Mouse (Mus musculus) embryonic stem cell, embryonic (primary cell): ENCODE measurements around the gene Csk.

ENCODE experiments used
- CTCF ChIA-PET, 4 experiments: fragments of 300-600 bp in 2 of 4; fragments of 350-600 bp in 2 of 4; sonication (Branson Sonifier 250); formaldehyde crosslinking; loops; one replicate each; lab custom pipeline; 2022; ENCODE audit warnings: inconsistent platforms in 2 of 4; lab: Charles Lee
- POLR2A ChIA-PET, 4 experiments: fragments of 300-600 bp in 2 of 4; fragments of 350-600 bp in 2 of 4; sonication (Branson Sonifier 250); formaldehyde crosslinking; loops; one replicate each; lab custom pipeline; 2022; ENCODE audit warnings: antibody characterized with exemption in 4 of 4, inconsistent platforms in 1 of 4; lab: Charles Lee

Csk gene

DNA sequence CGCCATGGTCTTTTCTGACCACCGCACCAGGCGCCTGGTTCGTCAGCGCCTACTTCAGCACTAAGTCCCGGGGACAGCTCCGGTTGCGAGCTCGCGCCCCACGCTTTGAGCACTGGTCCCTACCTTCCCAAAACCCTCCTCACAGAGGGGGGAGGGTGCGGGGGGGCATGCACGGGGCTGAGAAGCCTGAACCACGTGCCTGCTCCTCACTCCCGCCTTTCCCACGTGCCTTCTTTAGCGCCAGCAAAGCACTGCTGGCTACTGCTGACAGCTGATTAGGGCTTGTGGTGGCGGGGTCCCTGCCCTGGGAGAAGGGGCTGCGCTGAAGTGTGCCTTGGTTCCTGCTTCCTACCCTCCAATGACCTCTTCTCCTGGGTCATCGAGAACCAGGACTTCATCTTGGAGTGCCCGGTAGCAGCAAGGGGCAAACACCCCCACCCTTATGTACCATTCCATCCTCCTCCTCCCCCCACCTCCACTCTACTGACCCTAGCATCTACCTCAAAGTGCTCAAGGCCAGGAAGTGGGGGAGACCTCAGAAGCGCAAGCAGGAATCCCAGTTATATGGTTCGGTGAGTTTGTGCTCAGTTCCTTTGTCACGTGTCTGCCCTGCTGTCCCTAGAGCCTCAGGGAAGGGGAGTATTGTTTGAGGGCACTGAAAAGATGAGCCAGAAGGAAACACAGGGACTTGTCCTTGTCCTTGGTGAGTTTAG is 47.1 kb downstream of the Csk start, which contains the start of gene Cplx3:
TSS of gene Cplx3 (minus strand) at position 143 of the 713 bp plus-strand sequence.
- CTCF ChIA-PET = interaction anchor here in 3 of 4 experiments (0.6 to 1.9 kb wide), 9 partner anchors 17 to 471 kb away, joined by 3 to 11 read pairs (median 5); partner anchors contain the start of gene Ulk3 (in 1 of the 3)
- POLR2A ChIA-PET = interaction anchor here in 3 of 4 experiments (0.6 to 1.4 kb wide), 7 partner anchors 12 to 1537 kb away, joined by 3 to 5 read pairs (median 3); partner anchors contain the start of genes Cox5a (in 1 of the 3), Sema7a (in 1 of the 3), Snupn (in 1 of the 3) and Ulk3 (in 1 of the 3)

DNA sequence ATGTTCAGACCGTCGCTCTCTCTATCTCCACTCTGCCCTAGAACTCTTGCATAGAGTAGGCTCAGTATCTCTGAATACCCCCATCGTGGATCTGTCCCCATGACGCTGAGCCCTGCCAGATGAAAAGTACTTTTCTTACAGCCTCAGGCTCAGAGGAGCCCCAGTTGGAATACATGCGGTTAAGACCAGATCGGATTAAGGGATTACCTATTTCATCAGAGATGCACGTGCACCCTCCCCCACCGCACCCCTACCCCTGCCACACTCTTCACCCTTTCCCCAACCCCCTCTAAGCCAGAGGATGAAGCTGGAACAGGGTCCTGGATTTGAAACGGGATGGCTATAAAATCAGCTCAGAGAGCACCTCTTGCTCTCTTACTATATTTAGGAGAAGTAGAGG is 47.9 kb downstream of the Csk start:
- ChIA-PET POLR2A (interaction anchor here in 3 of 4 experiments (0.6 to 1.4 kb wide), 7 partner anchors 13 to 655 kb away, joined by 3 to 5 read pairs (median 3); partner anchors contain the start of genes Cox5a (in 1 of the 3), Rpp25 (in 1 of the 3), Sema7a (in 1 of the 3) and Snupn (in 1 of the 3)), CTCF (interaction anchor here in 3 of 4 experiments (0.6 to 1.9 kb wide), 9 partner anchors 16 to 470 kb away, joined by 3 to 11 read pairs (median 5); partner anchors contain the start of gene Ulk3 (in 1 of the 3))

DNA sequence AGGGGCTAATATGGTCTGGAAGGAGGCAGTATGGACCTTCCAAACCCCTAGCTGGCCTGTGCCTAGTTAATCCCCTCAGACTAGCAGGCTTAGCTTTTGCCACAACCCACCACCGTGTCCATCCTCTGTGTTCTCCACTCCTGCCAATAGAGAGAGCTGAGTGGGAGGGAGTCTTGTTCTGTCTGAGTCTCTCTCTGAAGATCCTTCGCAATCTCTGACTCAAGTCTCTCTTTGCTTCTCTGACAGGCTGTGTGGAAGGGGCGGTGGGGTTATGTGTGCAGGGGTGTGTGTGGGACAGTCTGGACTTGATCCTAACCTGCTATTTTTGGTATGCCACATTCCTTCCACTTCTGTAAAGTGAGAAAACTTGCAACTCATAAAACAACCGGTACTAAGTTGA is 48.6 kb downstream of the Csk start:
- ChIA-PET CTCF (interaction anchor here in 3 of 4 experiments (1.0 to 1.9 kb wide), 3 partner anchors 25 to 155 kb away, joined by 3 to 11 read pairs (median 6); no protein-coding TSS in a partner anchor), POLR2A (interaction anchor here in 1 of 4 experiments (1.2 kb wide), 1 partner anchor 101 kb away, joined by 4 read pairs; the partner anchor contains the start of gene Rpp25)

DNA sequence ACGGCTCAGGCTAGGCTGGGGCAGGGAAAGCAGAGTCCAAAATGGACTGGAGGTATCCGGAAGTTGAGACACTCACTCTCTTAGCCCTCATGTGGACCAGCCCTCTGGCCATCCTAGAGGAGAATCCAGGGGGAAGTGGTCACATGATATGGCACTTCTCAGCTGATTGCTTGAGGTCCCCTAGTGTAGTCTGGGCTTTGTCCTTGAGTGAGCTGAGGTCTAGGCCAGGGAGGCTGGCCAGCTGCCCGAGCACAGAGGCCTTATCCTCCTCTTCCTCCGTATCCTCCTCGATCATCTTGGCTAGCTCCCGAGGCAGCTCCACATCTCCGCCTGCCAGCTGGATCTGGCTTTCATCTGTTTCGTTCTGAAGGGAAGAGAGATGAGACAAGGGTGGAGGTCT is 51.3 kb downstream of the Csk start:
- ChIA-PET POLR2A (interaction anchor here in 2 of 4 experiments (0.6 to 1.1 kb wide), 2 partner anchors 11 to 1754 kb away, joined by 3 to 4 read pairs; no protein-coding TSS in a partner anchor), CTCF (interaction anchor here (0.6 to 1.2 kb wide), 5 partner anchors 8 to 1026 kb away, joined by 3 to 4 read pairs (median 3); no protein-coding TSS in a partner anchor)

DNA sequence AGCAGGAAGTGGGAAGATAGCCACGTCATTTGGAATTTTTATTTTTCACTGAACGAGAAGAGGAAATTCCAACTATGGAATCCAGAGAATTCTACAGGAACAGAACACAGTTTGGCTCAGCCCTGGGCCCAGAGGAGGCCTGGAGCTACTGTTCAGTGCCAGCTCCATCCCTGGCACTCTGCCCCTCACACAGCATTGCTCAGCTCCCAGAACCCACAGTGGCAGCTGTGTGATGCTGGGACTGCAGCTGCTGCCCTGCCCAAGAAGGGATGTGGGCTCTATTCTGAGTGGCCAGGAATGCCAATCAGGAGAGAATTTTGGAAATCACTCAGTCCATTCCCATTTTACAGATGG is 52.1 kb downstream of the Csk start:
- ChIA-PET POLR2A (no interaction called here), CTCF (interaction anchor here in 1 of 4 experiments (1.1 kb wide), 1 partner anchor 28 kb away, joined by 3 read pairs; no protein-coding TSS in a partner anchor)

DNA sequence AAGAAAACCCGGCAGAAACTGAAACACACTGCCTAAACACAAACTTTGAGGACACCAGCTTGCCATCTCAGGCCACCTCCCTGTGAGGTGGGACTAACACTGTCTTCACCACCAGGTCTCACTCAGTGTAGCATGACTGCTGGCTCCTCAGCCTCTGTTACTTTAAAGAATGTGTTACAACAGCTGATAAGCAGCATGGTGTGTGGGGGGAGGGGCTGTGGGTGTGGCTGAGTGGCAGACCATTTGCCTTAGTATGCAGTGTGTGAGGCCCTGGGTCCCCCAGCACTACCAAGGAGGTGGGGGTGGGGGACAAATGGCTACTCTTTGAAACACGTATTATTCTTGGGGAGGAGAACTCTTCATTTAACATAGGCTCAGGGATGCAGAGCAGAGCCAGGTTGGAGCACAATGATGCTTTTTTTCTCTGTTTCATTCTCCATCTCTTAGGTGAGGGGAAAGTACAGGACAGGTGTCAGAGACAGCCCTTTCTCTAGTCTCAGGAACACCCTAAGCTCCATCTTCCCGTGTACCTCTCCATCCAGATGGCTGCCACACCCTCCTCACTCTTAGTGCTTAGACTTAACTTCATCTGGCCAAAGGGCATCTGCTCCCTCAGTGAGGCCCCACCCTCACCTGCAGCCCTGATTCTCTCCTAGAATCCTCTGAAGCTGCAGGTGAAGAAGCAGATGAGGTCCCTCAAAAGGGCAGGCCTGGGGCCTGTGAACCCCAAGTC is 52.6 kb downstream of the Csk start:
- CTCF ChIA-PET = interaction anchor here in 3 of 4 experiments (0.6 to 1.1 kb wide), 3 partner anchors 10 to 59 kb away, joined by 3 to 7 read pairs (median 4); no protein-coding TSS in a partner anchor

DNA sequence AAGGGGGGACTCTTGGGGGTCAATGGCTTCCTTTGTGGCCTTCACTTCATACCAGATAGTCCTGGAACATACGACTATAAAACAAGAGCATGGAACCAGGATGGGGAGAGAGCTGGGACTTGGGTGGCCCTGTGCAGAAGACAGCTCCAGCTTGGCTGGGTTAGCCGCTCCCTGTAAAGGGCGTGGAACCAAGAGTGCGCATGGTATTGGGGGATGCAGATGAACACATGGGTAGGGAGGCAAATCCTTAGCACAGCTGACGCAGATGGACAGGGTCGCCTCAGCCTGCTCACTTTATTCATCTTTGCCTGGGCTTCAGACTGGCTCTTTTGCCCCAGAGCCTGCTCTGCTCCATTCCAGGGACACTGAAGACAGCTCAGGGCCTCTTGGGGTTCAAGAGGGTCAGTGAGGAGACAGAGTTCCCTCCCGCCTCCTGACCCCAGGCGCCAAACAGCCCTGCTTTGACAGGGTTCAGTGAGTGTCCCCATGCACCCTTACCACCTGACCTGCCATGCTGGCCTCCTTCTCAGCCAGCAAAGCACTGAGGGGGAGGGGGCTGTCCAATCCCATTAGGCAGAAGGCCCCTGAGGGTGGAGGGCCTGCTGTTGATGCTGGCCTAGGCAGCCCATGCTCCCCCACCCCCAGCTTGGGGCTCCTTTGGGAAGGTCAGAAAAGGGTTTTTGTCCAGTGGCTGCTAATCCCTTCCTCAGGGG is 54.4 kb downstream of the Csk start:
- CTCF ChIA-PET = no interaction called here

More for the DNA sequence above, 52.6 kb downstream of the Csk start:
- POLR2A ChIA-PET = interaction anchor here in 2 of 4 experiments (0.6 to 1.5 kb wide), 5 partner anchors 9 to 353 kb away, joined by 3 to 4 read pairs (median 3); no protein-coding TSS in a partner anchor

DNA sequence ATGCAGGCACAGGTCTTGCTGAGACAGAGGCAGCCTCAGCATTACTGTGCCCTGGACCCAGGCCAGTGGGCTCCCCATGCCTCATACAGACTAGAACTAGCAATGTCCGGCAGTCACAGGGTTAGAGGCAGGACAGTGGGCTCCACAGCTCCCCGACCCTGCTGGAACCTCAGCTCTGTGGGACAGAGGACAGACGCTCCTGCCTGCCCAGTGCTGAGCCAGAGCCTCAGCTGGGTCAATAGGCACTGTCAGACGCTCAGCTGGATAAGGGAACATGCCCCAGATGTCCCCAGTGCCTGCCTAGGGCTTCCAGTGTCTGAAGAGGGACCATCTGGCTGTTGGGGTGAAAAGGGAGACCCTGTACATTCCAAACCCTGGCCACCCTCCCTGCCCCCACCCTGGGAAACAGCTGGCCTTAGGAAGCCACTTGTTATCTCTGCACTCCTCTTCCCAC is 55.5 kb downstream of the Csk start:
- ChIA-PET CTCF (interaction anchor here in 1 of 4 experiments (0.7 kb wide), 1 partner anchor 19 kb away, joined by 8 read pairs; no protein-coding TSS in a partner anchor), POLR2A (interaction anchor here in 3 of 4 experiments (0.6 to 1.0 kb wide), 3 partner anchors 19 to 1432 kb away, joined by 3 to 5 read pairs (median 3); no protein-coding TSS in a partner anchor)

More for the DNA sequence above, 54.4 kb downstream of the Csk start:
- POLR2A ChIA-PET = interaction anchor here in 2 of 4 experiments (0.6 to 1.5 kb wide), 3 partner anchors 9 to 661 kb away, joined by 3 read pairs; no protein-coding TSS in a partner anchor

DNA sequence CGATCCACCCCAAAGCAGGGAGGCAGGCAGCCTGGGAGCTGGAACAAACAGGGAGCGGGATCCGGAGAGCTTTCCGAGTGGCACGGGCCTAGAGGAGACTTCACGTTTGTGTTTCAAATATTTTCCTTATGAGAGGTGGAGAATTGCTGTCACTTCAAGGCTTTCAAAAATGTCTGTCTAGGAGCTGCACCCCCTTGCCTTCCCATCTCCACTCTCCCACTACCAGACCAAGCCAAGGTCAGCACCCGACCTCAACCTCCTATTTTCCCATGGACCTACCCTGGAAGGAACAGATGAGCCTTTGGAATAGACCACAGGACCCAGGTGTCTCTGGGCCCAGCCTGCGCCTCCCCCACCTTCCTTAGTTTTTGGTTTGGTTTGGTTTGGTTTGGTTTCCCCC is 56.2 kb downstream of the Csk start:
- ChIA-PET CTCF (interaction anchor here in 2 of 4 experiments (0.6 to 0.9 kb wide), 4 partner anchors 10 to 137 kb away, joined by 3 to 8 read pairs (median 3); no protein-coding TSS in a partner anchor), POLR2A (no interaction called here)

DNA sequence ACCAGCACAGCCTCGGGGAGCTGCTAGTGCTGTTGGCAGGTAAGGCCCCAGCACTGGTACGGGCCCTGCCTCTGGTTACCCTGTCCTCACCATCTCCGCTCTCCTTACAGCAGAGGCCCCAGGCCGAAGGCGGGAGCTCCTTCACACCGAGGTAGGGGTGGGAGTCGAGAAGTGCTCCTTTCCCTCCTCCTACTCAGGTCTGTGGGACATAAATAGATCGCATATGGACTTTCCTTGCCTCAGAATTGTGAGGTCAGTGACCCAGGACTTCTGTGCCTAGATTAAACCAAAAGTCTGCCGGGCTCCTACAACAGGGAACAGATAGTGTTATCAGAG is 59.3 kb downstream of the Csk start:
- ChIA-PET POLR2A (interaction anchor here in 2 of 4 experiments (0.5 to 2.1 kb wide), 10 partner anchors 13 to 99 kb away, joined by 3 to 7 read pairs (median 3); partner anchors contain the start of genes Lman1l (in 1 of the 2) and Mpi (in 1 of the 2)), CTCF (interaction anchor here in 1 of 4 experiments (1.2 to 2.1 kb wide), 5 partner anchors 20 to 53 kb away, joined by 3 to 6 read pairs (median 3); no protein-coding TSS in a partner anchor)

DNA sequence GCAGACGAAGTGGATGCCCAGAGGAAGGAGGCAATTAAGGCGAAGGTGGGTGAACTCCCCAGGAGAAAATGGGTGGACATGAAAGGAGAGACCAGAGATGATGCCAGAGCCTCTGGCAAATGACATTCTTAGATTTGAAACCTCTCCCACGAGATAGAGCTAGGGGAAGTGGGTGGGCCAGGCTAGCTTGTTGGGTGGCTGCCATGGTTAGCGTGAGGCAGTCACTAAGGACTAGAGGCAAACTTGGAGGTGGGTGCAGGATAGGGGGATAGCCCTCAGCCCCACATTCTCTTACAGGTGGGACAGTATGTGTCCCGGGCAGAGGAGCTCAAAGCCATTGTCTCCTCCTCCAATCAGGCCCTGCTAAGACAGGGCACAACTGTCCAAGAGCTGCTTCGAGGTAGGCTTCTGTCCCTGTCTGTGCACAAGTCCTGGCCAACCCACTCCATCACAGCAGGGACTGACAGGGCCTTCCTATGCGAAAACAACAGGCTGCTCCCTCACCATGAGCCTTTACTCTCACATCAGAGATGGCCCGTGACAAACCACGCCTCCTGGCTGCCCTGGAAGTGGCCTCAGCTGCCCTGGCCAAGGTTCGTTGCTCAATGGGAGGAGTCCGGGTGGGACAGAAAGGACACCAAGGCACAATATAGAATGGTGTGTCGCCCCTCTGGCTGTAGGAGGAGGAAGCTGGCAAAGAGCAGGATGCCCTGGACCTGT is 59.8 kb downstream of the Csk start:
- ChIA-PET POLR2A (interaction anchor here in 2 of 4 experiments (0.5 to 2.1 kb wide), 7 partner anchors 12 to 100 kb away, joined by 3 to 7 read pairs (median 3); partner anchors contain the start of gene Lman1l (in 1 of the 2)), CTCF (interaction anchor here in 1 of 4 experiments (1.2 to 2.1 kb wide), 4 partner anchors 20 to 52 kb away, joined by 3 to 6 read pairs (median 4); no protein-coding TSS in a partner anchor)

DNA sequence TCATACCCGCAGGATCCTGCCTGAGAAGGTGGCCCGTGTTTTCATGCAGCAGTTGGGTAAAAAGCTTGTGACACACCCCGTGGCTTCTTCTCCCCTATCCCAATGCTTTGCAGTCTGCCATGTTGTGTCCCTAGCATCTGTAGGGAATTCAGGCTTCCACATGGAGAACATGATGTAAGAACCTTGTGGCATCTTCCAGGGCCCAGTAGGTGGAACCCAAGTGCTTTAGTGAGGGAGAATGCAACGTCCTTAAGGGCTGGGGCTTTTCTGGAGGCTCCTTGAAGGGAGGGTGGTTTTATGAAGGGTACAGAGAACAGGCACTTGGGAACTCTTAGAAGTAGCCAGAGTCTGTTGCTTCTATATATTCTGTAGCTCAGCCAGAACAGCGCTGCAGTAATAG is 62.7 kb downstream of the Csk start:
- CTCF ChIA-PET = interaction anchor here in 2 of 4 experiments (0.9 to 1.6 kb wide), 3 partner anchors 24 to 955 kb away, joined by 3 to 4 read pairs (median 3); no protein-coding TSS in a partner anchor
- POLR2A ChIA-PET = interaction anchor here in 2 of 4 experiments (0.8 to 1.5 kb wide), 6 partner anchors 12 to 66 kb away, joined by 3 to 4 read pairs (median 4); partner anchors contain the start of genes Cplx3 (in 1 of the 2) and Csk (in 1 of the 2)

DNA sequence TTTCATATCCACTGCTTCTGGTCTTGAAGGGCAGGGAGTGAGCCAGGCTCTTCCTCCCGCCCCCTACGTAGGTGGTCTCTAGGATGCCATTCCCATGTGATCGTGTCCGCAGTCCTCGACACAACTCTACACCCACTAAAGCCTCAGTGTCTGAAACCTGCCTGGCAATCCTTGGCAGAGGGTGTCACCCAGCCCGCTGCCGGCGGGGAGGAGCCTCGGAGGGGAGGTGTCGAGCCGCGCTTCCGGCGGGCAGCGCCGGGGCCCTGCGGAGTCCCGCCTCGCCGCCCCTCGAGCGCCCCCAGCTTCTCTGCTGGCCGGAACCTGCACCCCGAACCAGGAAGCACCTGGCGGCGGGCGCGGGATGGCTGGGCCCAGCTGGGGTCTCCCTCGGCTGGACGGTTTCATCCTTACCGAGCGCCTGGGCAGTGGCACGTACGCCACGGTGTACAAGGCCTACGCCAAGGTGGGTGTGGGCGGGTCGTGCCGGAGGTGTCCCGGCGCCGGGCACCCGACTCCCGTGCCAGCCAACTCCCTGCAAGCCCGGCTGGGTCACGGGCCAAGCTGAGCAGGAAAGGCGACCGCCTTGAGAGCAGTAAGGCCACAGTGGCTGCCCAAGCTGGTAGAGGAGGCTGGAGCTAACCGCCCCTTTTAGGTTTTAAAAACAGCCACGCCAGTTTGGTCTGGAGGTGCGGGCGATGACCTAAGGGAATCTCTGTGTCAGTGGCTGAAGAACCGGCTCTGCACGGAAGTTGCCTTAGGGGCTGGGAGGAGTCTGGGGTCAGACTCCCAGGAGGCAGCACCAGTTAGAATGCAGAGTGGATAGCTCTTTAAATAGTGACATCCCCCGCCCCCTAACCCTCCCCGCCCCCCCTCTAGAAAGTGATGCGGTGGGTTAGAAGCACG is 64.0 kb downstream of the Csk start, which contains the start of gene Ulk3:
TSS of gene Ulk3 (plus strand) at position 229 of the 903 bp plus-strand sequence.
- ChIA-PET CTCF (interaction anchor here (0.5 to 1.5 kb wide), 16 partner anchors 17 to 952 kb away, joined by 3 to 7 read pairs (median 3); partner anchors contain the start of gene Cplx3 (in 1 of the 4)), POLR2A (interaction anchor here in 3 of 4 experiments (0.5 to 1.5 kb wide), 29 partner anchors 8 to 247 kb away, joined by 3 to 7 read pairs (median 4); partner anchors contain the start of genes Cox5a (in 2 of the 3), Rpp25 (in 2 of the 3), Arid3b (in 1 of the 3) and Cplx3 (in 1 of the 3))

DNA sequence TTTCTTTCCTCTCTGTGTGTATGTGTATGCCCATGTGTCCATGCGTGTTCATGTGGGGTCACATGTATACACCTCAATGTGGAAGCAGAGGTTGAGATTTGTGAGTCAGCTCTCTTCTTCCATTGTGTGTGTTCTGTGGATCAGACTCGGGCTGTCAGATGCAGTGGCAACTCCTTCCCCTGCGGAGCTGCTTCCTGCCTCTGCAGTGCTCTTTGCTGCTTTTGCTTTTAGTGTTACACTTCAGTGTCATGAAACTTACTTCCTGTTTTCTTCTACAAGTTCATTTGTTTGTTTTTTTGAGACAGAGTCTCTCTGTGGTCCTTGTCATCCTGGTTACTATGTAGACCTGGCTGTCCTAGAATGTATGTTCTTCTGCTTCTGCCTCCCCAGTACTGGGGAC is 68.4 kb downstream of the Csk start:
- CTCF ChIA-PET = interaction anchor here in 1 of 4 experiments (0.7 kb wide), 1 partner anchor 90 kb away, joined by 3 read pairs; no protein-coding TSS in a partner anchor
- POLR2A ChIA-PET = interaction anchor here in 2 of 4 experiments (0.5 to 1.6 kb wide), 4 partner anchors 10 to 32 kb away, joined by 3 to 5 read pairs (median 3); partner anchors contain the start of gene Mpi (in 1 of the 2)
